Mouse (Mus musculus): ENCODE data around the gene Ada. TPM values are rescaled to one million over a fixed set of nuclear protein-coding genes. Genes with fewer than 3 reads are reported as not detected.

The Ada gene
- polyA plus RNA-seq, 1 experiment from 2014 or later = 6.9 TPM

- Histone ChIP-seq H3K27ac (ENCODE audit: low read length) (no peak overlapping the region), H3K36me3 (ENCODE audit: control insufficient read depth, insufficient read depth, low read length) (no peaks in the 10 kb centered on the region), H3K9me3 (ENCODE audit: control insufficient read depth, low read depth, low read length) (no peaks in the 10 kb centered on the region), H3K4me3 (ENCODE audit: low read depth, low read length) (no peak overlapping the region), H3K27me3 (ENCODE audit: control insufficient read depth, insufficient read depth, low read length) (no peaks in the 10 kb centered on the region), H3K4me1 (ENCODE audit: control insufficient read depth, insufficient read depth, low read length) (no peaks in the 10 kb centered on the region), H3K4me2 (replicated peaks; ENCODE audit: low read depth, low read length) (no peak overlapping the region), H3K9ac (replicated peaks; ENCODE audit: low read depth, low read length) (no peak overlapping the region)
- WGBS = 8% methylated on average over 2 of the region's 2 CpGs
- ATAC-seq (ENCODE audit: insufficient number of reproducible peaks, insufficient read depth, low FRiP score, low read depth) = no peak
These were observed 27.0 kb upstream of the Ada start for GRCm38 (mm10) chr2:163777061-163777460.

GRCm38 (mm10) chr2:163776661-163777060 is 26.6 kb upstream of the Ada start:
- Histone ChIP-seq H3K4me3 (ENCODE audit: low read depth, low read length) (no peak overlapping the region), H3K36me3 (ENCODE audit: control insufficient read depth, insufficient read depth, low read length) (no peaks in the 10 kb centered on the region), H3K9me3 (ENCODE audit: control insufficient read depth, low read depth, low read length) (no peaks in the 10 kb centered on the region), H3K4me2 (replicated peaks; ENCODE audit: low read depth, low read length) (no peak overlapping the region), H3K27ac (ENCODE audit: low read length) (no peak overlapping the region), H3K9ac (replicated peaks; ENCODE audit: low read depth, low read length) (no peak overlapping the region), H3K27me3 (ENCODE audit: control insufficient read depth, insufficient read depth, low read length) (no peaks in the 10 kb centered on the region), H3K4me1 (ENCODE audit: control insufficient read depth, insufficient read depth, low read length) (no peaks in the 10 kb centered on the region)
- ATAC-seq (ENCODE audit: insufficient number of reproducible peaks, insufficient read depth, low FRiP score, low read depth) = no peak
- 20% methylated on average over 13 of the region's 13 CpGs for WGBS

- H3K27ac ChIP-seq (ENCODE audit: low read length) = no peak overlapping the region
- no peak for ATAC-seq (ENCODE audit: insufficient number of reproducible peaks, insufficient read depth, low FRiP score, low read depth)
- H3K27me3 ChIP-seq (ENCODE audit: control insufficient read depth, insufficient read depth, low read length) = no peaks in the 10 kb centered on the region
- H3K4me1 ChIP-seq (ENCODE audit: control insufficient read depth, insufficient read depth, low read length) = no peaks in the 10 kb centered on the region
- no peak overlapping the region for H3K9ac ChIP-seq (replicated peaks; ENCODE audit: low read depth, low read length)
- 83% methylated on average over 8 of the region's 8 CpGs for WGBS
- H3K4me3 ChIP-seq (ENCODE audit: low read depth, low read length) = no peak overlapping the region
- no peaks in the 10 kb centered on the region for H3K9me3 ChIP-seq (ENCODE audit: control insufficient read depth, low read depth, low read length)
- no peak overlapping the region for H3K4me2 ChIP-seq (replicated peaks; ENCODE audit: low read depth, low read length)
- H3K36me3 ChIP-seq (ENCODE audit: control insufficient read depth, insufficient read depth, low read length) = no peaks in the 10 kb centered on the region
These were observed 20.7 kb upstream of the Ada start for GRCm38 (mm10) chr2:163770731-163771130.

- Histone ChIP-seq H3K4me2 (replicated peaks; ENCODE audit: low read depth, low read length) (no peak overlapping the region), H3K4me3 (ENCODE audit: low read depth, low read length) (no peak overlapping the region), H3K9ac (replicated peaks; ENCODE audit: low read depth, low read length) (no peak overlapping the region), H3K27me3 (ENCODE audit: control insufficient read depth, insufficient read depth, low read length) (no peaks in the 10 kb centered on the region), H3K4me1 (ENCODE audit: control insufficient read depth, insufficient read depth, low read length) (no peaks in the 10 kb centered on the region), H3K36me3 (ENCODE audit: control insufficient read depth, insufficient read depth, low read length) (no peaks in the 10 kb centered on the region), H3K27ac (ENCODE audit: low read length) (no peak overlapping the region), H3K9me3 (ENCODE audit: control insufficient read depth, low read depth, low read length) (no peaks in the 10 kb centered on the region)
- no peak for ATAC-seq (ENCODE audit: insufficient number of reproducible peaks, insufficient read depth, low FRiP score, low read depth)
- WGBS = 53% methylated on average over 1 of the region's 1 CpGs
These were observed 16.9 kb upstream of the Ada start for GRCm38 (mm10) chr2:163766890-163767289.

GRCm38 (mm10) chr2:163766261-163766660 is 16.2 kb upstream of the Ada start:
- Histone ChIP-seq H3K4me2 (replicated peaks; ENCODE audit: low read depth, low read length) (no peak overlapping the region), H3K27me3 (ENCODE audit: control insufficient read depth, insufficient read depth, low read length) (no peaks in the 10 kb centered on the region), H3K27ac (ENCODE audit: low read length) (no peak overlapping the region), H3K36me3 (ENCODE audit: control insufficient read depth, insufficient read depth, low read length) (no peaks in the 10 kb centered on the region), H3K9me3 (ENCODE audit: control insufficient read depth, low read depth, low read length) (no peaks in the 10 kb centered on the region), H3K9ac (replicated peaks; ENCODE audit: low read depth, low read length) (no peak overlapping the region), H3K4me1 (ENCODE audit: control insufficient read depth, insufficient read depth, low read length) (no peaks in the 10 kb centered on the region), H3K4me3 (ENCODE audit: low read depth, low read length) (no peak overlapping the region)
- ATAC-seq (ENCODE audit: insufficient number of reproducible peaks, insufficient read depth, low FRiP score, low read depth) = no peak

- no peak for ATAC-seq (ENCODE audit: insufficient number of reproducible peaks, insufficient read depth, low FRiP score, low read depth)
- no peaks in the 10 kb centered on the region for H3K36me3 ChIP-seq (ENCODE audit: control insufficient read depth, insufficient read depth, low read length)
- H3K27ac ChIP-seq (ENCODE audit: low read length) = no peak overlapping the region
- no peak overlapping the region for H3K4me2 ChIP-seq (replicated peaks; ENCODE audit: low read depth, low read length)
- 85% methylated on average over 7 of the region's 7 CpGs for WGBS
- H3K27me3 ChIP-seq (ENCODE audit: control insufficient read depth, insufficient read depth, low read length) = no peaks in the 10 kb centered on the region
- no peaks in the 10 kb centered on the region for H3K9me3 ChIP-seq (ENCODE audit: control insufficient read depth, low read depth, low read length)
- no peak overlapping the region for H3K4me3 ChIP-seq (ENCODE audit: low read depth, low read length)
- peaks cover 7% of the 10 kb centered on the region; the same call in 1 of the 2 replicates for H3K4me1 ChIP-seq (ENCODE audit: control insufficient read depth, insufficient read depth, low read length)
- no peak overlapping the region for H3K9ac ChIP-seq (replicated peaks; ENCODE audit: low read depth, low read length)
These were observed 11.4 kb upstream of the Ada start for GRCm38 (mm10) chr2:163761402-163761801.

GRCm38 (mm10) chr2:163760589-163760988 is 10.6 kb upstream of the Ada start:
- Histone ChIP-seq H3K9me3 (ENCODE audit: control insufficient read depth, low read depth, low read length) (no peaks in the 10 kb centered on the region), H3K27me3 (ENCODE audit: control insufficient read depth, insufficient read depth, low read length) (no peaks in the 10 kb centered on the region), H3K27ac (ENCODE audit: low read length) (no peak overlapping the region), H3K4me1 (ENCODE audit: control insufficient read depth, insufficient read depth, low read length) (peaks cover 10% of the 10 kb centered on the region; the same call in 1 of the 2 replicates), H3K4me2 (replicated peaks; ENCODE audit: low read depth, low read length) (no peak overlapping the region), H3K4me3 (ENCODE audit: low read depth, low read length) (no peak overlapping the region), H3K36me3 (ENCODE audit: control insufficient read depth, insufficient read depth, low read length) (no peaks in the 10 kb centered on the region), H3K9ac (replicated peaks; ENCODE audit: low read depth, low read length) (no peak overlapping the region)
- ATAC-seq (ENCODE audit: insufficient number of reproducible peaks, insufficient read depth, low FRiP score, low read depth) = no peak
- 77% methylated on average over 6 of the region's 6 CpGs for WGBS

- Histone ChIP-seq H3K27me3 (ENCODE audit: control insufficient read depth, insufficient read depth, low read length) (no peaks in the 10 kb centered on the region), H3K4me1 (ENCODE audit: control insufficient read depth, insufficient read depth, low read length) (peaks cover 10% of the 10 kb centered on the region; the same call in 1 of the 2 replicates), H3K9me3 (ENCODE audit: control insufficient read depth, low read depth, low read length) (no peaks in the 10 kb centered on the region), H3K9ac (replicated peaks; ENCODE audit: low read depth, low read length) (no peak overlapping the region), H3K27ac (ENCODE audit: low read length) (no peak overlapping the region), H3K36me3 (ENCODE audit: control insufficient read depth, insufficient read depth, low read length) (no peaks in the 10 kb centered on the region), H3K4me2 (replicated peaks; ENCODE audit: low read depth, low read length) (no peak overlapping the region), H3K4me3 (ENCODE audit: low read depth, low read length) (no peak overlapping the region)
- no peak for ATAC-seq (ENCODE audit: insufficient number of reproducible peaks, insufficient read depth, low FRiP score, low read depth)
- WGBS = 70% methylated on average over 2 of the region's 2 CpGs
These were observed 8.1 kb upstream of the Ada start for GRCm38 (mm10) chr2:163758146-163758545.

- Histone ChIP-seq H3K4me3 (ENCODE audit: low read depth, low read length) (no peak overlapping the region), H3K9me3 (ENCODE audit: control insufficient read depth, low read depth, low read length) (no peaks in the 10 kb centered on the region), H3K27ac (ENCODE audit: low read length) (peak overlapping the region; percentile 66), H3K4me2 (replicated peaks; ENCODE audit: low read depth, low read length) (no peak overlapping the region), H3K4me1 (ENCODE audit: control insufficient read depth, insufficient read depth, low read length) (peaks cover 10% of the 10 kb centered on the region; the same call in 1 of the 2 replicates), H3K36me3 (ENCODE audit: control insufficient read depth, insufficient read depth, low read length) (no peaks in the 10 kb centered on the region), H3K27me3 (ENCODE audit: control insufficient read depth, insufficient read depth, low read length) (no peaks in the 10 kb centered on the region), H3K9ac (replicated peaks; ENCODE audit: low read depth, low read length) (no peak overlapping the region)
- peak; percentile 58; the same call in 1 of the 2 replicates for ATAC-seq (ENCODE audit: insufficient number of reproducible peaks, insufficient read depth, low FRiP score, low read depth)
- 24% methylated on average over 2 of the region's 2 CpGs for WGBS
These were observed 6.7 kb upstream of the Ada start for GRCm38 (mm10) chr2:163756723-163757122.

Measured in stomach, embryonic 14.5 days (tissue).